Mouse (Mus musculus) kidney, adult 11 months (tissue): ENCODE results near the gene F9.
"Not testable (repeated sequence)": the region's sequence is repeated elsewhere in the genome, so short reads cannot be mapped to it uniquely, and the experiment has no call there.

ENCODE experiments used
- DNase-seq: peaks from one replicate; pipeline ENCODE4 v3.0.0; 2022

The F9 gene

DNA sequence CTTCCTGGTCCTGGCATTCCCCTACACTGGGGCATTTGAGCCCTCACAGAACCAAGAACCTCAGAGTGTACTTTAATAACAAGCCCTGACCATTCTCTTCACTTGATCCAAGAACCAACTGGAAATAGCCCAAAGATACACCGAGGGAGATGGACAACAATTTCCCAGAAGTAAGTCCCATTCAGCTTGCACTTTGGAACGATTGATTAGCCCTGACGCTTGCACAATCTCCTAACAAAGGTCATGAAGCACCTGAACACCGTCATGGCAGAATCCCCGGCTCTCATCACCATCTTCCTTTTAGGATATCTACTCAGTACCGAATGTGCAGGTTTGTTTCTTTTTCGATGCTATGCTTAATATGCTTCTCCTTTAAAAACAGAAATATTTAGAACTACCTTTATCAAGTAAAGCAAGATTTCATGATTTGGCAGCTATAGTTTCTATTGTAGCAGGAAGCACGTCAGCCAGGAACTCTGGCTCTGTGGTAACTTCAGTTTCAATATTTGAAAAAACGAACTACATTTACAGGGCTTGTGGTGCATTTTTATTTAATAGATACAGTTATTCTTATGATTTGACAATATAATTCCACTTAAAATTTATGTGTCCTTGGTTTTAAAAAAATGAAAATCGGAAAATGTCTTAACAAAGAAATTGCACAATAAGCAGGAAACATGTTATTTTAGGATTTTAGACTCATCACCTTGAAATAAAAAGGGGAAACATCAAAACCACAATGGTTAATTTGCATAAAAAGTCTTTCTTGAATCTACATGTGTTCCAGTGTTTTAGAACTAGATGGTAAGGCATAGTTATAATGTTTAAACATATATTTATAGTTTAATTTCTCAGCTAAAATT lies at the start of gene F9:
Gene F9, plus strand, starts transcription at position 244 of the 863 bp plus-strand sequence.
- no peak for DNase-seq

GRCm38 (mm10) chrX:59969767-59970166 lies 29.5 kb upstream of the F9 start:
- not testable (repeated sequence) for DNase-seq

- DNase-seq, result no peak
Measured at GRCm38 (mm10) chrX:60000084-60000443, 800 bp downstream of the F9 start.

- DNase-seq, result no peak
Measured at GRCm38 (mm10) chrX:60001461-60001860, 2.2 kb downstream of the F9 start.

DNA sequence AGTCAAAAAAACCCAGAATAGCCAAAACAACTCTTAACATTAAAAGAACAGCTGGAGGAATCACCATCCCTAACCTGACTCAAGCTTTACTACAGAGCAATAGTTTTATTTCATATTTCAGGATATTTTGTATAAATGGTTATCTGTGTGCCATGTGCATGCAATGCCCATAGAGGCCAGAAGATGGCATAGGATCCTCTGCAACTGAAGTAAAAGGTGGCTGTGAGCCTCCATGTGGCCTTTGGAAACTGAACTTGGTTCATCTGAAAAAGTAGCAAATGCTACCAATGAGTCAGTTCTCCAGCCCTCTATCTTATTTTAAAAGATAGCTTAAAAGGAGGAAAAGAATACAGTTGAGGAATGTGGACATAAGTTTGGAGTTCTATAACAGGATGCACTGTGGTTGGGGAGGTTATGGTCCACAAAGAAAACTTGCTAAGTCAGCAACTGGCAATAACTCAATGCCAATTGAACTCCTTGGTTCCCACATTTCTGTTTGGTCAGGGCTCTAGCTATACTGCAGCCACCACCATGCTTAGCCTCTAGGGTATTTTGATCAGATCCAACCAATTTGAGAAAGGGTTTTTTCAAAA lies 13.9 kb downstream of the F9 start:
- DNase-seq, result peak; percentile 4

DNA sequence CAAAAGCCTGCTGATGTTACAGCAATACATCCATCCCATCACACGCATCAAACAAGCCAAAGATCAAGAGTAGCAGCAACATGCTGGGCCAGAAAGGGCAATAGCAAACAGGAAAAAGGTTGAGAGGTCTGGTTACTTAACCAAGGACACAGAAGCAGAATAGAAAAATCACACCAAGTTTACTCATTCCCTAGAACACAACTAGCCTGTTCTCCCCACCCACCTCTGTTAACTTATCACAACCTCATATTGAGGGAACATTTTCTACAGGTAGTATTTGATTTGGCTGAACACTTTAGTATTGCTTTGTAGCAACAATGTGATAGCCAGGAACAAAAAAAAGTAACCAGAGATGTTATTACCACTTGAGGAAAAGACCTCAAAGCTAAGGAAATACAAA lies 15.3 kb downstream of the F9 start:
- no peak for DNase-seq

DNA sequence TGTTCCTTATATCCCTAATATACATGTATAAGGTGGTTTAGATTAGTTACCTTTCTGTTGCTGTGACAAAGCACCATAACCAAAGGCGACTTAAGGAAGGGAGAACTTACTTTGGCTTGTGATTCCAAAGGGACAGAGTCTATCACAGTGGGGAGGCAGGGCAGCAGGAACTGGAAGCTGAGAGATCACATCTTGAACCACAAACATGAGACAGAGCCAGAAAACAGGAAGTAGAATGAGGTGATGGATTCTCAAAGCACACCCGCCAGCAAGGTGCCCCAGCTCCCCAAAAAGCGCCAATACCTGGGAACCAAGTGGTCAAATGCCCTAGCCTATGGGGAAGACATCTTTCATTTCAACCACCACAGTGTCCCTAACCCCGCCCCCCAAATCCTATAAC lies 21.7 kb downstream of the F9 start:
- no peak for DNase-seq

- no peak for DNase-seq
Measured at GRCm38 (mm10) chrX:60021595-60021994, 22.3 kb downstream of the F9 start.

- DNase-seq, result no peak
Measured at GRCm38 (mm10) chrX:60026654-60027053, 27.4 kb downstream of the F9 start.

GRCm38 (mm10) chrX:60054745-60055144 lies 55.5 kb downstream of the F9 start:
- no peak for DNase-seq

GRCm38 (mm10) chrX:60055185-60055584 lies 55.9 kb downstream of the F9 start:
- DNase-seq, result no peak

DNA sequence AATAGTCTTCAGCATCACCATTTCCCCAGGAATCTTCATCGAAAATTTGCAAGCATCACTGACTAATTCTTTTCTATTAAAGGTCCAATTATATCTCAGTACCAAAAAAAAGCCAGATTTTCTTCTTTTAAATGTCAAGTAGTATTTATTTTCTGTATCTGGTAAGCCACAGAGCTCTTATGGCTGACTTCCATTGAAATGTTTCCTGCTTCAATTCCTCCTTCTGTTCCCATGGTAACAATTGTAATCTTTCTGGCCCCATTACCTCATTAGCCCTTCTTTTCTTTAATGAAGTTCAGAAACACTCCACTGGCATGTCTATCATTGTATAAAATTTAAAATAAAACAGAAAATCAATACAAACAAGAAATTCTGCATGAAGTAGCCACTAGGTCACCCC lies 76.1 kb downstream of the F9 start:
- no peak for DNase-seq
